Mouse (Mus musculus): ENCODE results near the gene Bloc1s3. TPM values are rescaled to one million over a fixed set of nuclear protein-coding genes. Genes with fewer than 3 reads are reported as not detected.

The Bloc1s3 gene
- polyA plus RNA-seq, 1 experiment: 7.8 TPM

- Histone ChIP-seq H3ac (ENCODE audit: control insufficient read depth, insufficient read length) (no peak within 1 kb of the TSS), H3K4me3 (no peak within 1 kb of the TSS), H3K27me3 (ENCODE audit: control insufficient read depth, insufficient read depth, insufficient read length) (no peaks in the 10 kb centered on the region), H3K36me3 (ENCODE audit: control insufficient read depth, insufficient read depth) (no peaks in the 10 kb centered on the region), H3K4me2 (ENCODE audit: low read depth) (no peak within 1 kb of the TSS), H3K79me2 (ENCODE audit: control insufficient read depth, insufficient read depth) (no peaks in the 10 kb centered on the region)
- TF ChIP-seq POLR2AphosphoS2 (IDR thresholded peaks at IDR 0.05; ENCODE audit: insufficient read length, low read depth): no peak
- no peak for TF ChIP-seq TCF3 (IDR thresholded peaks at IDR 0.05; ENCODE audit: insufficient read length, low read depth)
- TF ChIP-seq REST (IDR thresholded peaks at IDR 0.05; ENCODE audit: insufficient read depth, insufficient read length): no peak
- TF ChIP-seq E2F4 (IDR thresholded peaks at IDR 0.05; ENCODE audit: insufficient read depth): no peak
- no peak for TF ChIP-seq CEBPB (IDR thresholded peaks at IDR 0.05; ENCODE audit: insufficient read depth, poor library complexity, severe bottlenecking)
- no peak for TF ChIP-seq SRF (IDR thresholded peaks at IDR 0.05; ENCODE audit: control insufficient read depth, insufficient read length, low read depth)
- TF ChIP-seq USF1 (IDR thresholded peaks at IDR 0.05; ENCODE audit: low read depth): no peak
- TF ChIP-seq MAX (IDR thresholded peaks at IDR 0.05; ENCODE audit: low read depth): no peak
These were observed 45.2 kb downstream of the Bloc1s3 start, which contains the start of gene Exoc3l2 for GRCm38 (mm10) chr7:19462884-19463381. TSS of gene Exoc3l2 (plus strand) at chr7:19463331.

- no peak overlapping the region for H3K4me3 ChIP-seq
These were observed 45.7 kb downstream of the Bloc1s3 start for GRCm38 (mm10) chr7:19462443-19462842.

GRCm38 (mm10) chr7:19461488-19461887, 46.7 kb downstream of the Bloc1s3 start:
- Histone ChIP-seq H3K27me3 (ENCODE audit: control insufficient read depth, insufficient read depth, insufficient read length) (no peaks in the 10 kb centered on the region), H3K4me2 (ENCODE audit: low read depth) (no peak overlapping the region), H3ac (ENCODE audit: control insufficient read depth, insufficient read length) (no peak overlapping the region), H3K36me3 (ENCODE audit: control insufficient read depth, insufficient read depth) (no peaks in the 10 kb centered on the region), H3K4me3 (no peak overlapping the region), H3K79me2 (ENCODE audit: control insufficient read depth, insufficient read depth) (peaks cover 12% of the 10 kb centered on the region)
- no peak for TF ChIP-seq TCF3 (IDR thresholded peaks at IDR 0.05; ENCODE audit: insufficient read length, low read depth)
- no peak for TF ChIP-seq POLR2AphosphoS2 (IDR thresholded peaks at IDR 0.05; ENCODE audit: insufficient read length, low read depth)
- TF ChIP-seq TCF12 (IDR thresholded peaks at IDR 0.05; ENCODE audit: insufficient read depth, poor library complexity, severe bottlenecking): no peak
- TF ChIP-seq MAX (IDR thresholded peaks at IDR 0.05; ENCODE audit: low read depth): no peak
- TF ChIP-seq E2F4 (IDR thresholded peaks at IDR 0.05; ENCODE audit: insufficient read depth): no peak
- no peak for TF ChIP-seq POLR2A (IDR thresholded peaks at IDR 0.05; ENCODE audit: insufficient read length, low read depth)
- no peak for TF ChIP-seq MYOD1 (IDR thresholded peaks at IDR 0.05; ENCODE audit: control insufficient read depth in 1 of 3, insufficient read length in 2 of 3, low read depth in 2 of 3)
- no peak for TF ChIP-seq SRF (IDR thresholded peaks at IDR 0.05; ENCODE audit: control insufficient read depth, insufficient read length, low read depth)
- no peak for TF ChIP-seq CEBPB (IDR thresholded peaks at IDR 0.05; ENCODE audit: insufficient read depth, poor library complexity, severe bottlenecking)
- no peak for TF ChIP-seq MYOG (IDR thresholded peaks at IDR 0.05; ENCODE audit: control insufficient read depth in 1 of 3, insufficient read depth in 1 of 3, insufficient read length in 2 of 3, low read depth in 2 of 3)
- TF ChIP-seq USF1 (IDR thresholded peaks at IDR 0.05; ENCODE audit: low read depth): no peak
- no peak for TF ChIP-seq REST (IDR thresholded peaks at IDR 0.05; ENCODE audit: insufficient read depth, insufficient read length)

More at GRCm38 (mm10) chr7:19462443-19462842, 45.7 kb downstream of the Bloc1s3 start:
- Histone ChIP-seq H3K27me3 (ENCODE audit: control insufficient read depth, insufficient read depth, insufficient read length) (no peaks in the 10 kb centered on the region), H3K79me2 (ENCODE audit: control insufficient read depth, insufficient read depth) (peaks cover 4% of the 10 kb centered on the region), H3K4me2 (ENCODE audit: low read depth) (no peak overlapping the region), H3ac (ENCODE audit: control insufficient read depth, insufficient read length) (no peak overlapping the region), H3K36me3 (ENCODE audit: control insufficient read depth, insufficient read depth) (no peaks in the 10 kb centered on the region)
- no peak for TF ChIP-seq CEBPB (IDR thresholded peaks at IDR 0.05; ENCODE audit: insufficient read depth, poor library complexity, severe bottlenecking)
- TF ChIP-seq POLR2A (IDR thresholded peaks at IDR 0.05; ENCODE audit: insufficient read length, low read depth): no peak
- TF ChIP-seq E2F4 (IDR thresholded peaks at IDR 0.05; ENCODE audit: insufficient read depth): no peak
- no peak for TF ChIP-seq REST (IDR thresholded peaks at IDR 0.05; ENCODE audit: insufficient read depth, insufficient read length)
- no peak for TF ChIP-seq MYOG (IDR thresholded peaks at IDR 0.05; ENCODE audit: control insufficient read depth in 1 of 3, insufficient read depth in 1 of 3, insufficient read length in 2 of 3, low read depth in 2 of 3)
- TF ChIP-seq MAX (IDR thresholded peaks at IDR 0.05; ENCODE audit: low read depth): no peak
- TF ChIP-seq USF1 (IDR thresholded peaks at IDR 0.05; ENCODE audit: low read depth): no peak
- TF ChIP-seq TCF3 (IDR thresholded peaks at IDR 0.05; ENCODE audit: insufficient read length, low read depth): no peak
- TF ChIP-seq POLR2AphosphoS2 (IDR thresholded peaks at IDR 0.05; ENCODE audit: insufficient read length, low read depth): no peak
- no peak for TF ChIP-seq SRF (IDR thresholded peaks at IDR 0.05; ENCODE audit: control insufficient read depth, insufficient read length, low read depth)
- TF ChIP-seq MYOD1 (IDR thresholded peaks at IDR 0.05; ENCODE audit: control insufficient read depth in 1 of 3, insufficient read length in 2 of 3, low read depth in 2 of 3): no peak
- no peak for TF ChIP-seq TCF12 (IDR thresholded peaks at IDR 0.05; ENCODE audit: insufficient read depth, poor library complexity, severe bottlenecking)

- no peaks in the 10 kb centered on the region for H3K36me3 ChIP-seq (ENCODE audit: control insufficient read depth, insufficient read depth)
- peaks cover 12% of the 10 kb centered on the region for H3K79me2 ChIP-seq (ENCODE audit: control insufficient read depth, insufficient read depth)
- no peak overlapping the region for H3ac ChIP-seq (ENCODE audit: control insufficient read depth, insufficient read length)
- no peak overlapping the region for H3K4me2 ChIP-seq (ENCODE audit: low read depth)
- H3K27me3 ChIP-seq (ENCODE audit: control insufficient read depth, insufficient read depth, insufficient read length): no peaks in the 10 kb centered on the region
- no peak overlapping the region for H3K4me3 ChIP-seq
- no peak for TF ChIP-seq MYOG (IDR thresholded peaks at IDR 0.05; ENCODE audit: control insufficient read depth in 1 of 3, insufficient read depth in 1 of 3, insufficient read length in 2 of 3, low read depth in 2 of 3)
- TF ChIP-seq TCF3 (IDR thresholded peaks at IDR 0.05; ENCODE audit: insufficient read length, low read depth): no peak
- TF ChIP-seq USF1 (IDR thresholded peaks at IDR 0.05; ENCODE audit: low read depth): no peak
- TF ChIP-seq MYOD1 (IDR thresholded peaks at IDR 0.05; ENCODE audit: control insufficient read depth in 1 of 3, insufficient read length in 2 of 3, low read depth in 2 of 3): no peak
- TF ChIP-seq POLR2AphosphoS2 (IDR thresholded peaks at IDR 0.05; ENCODE audit: insufficient read length, low read depth): no peak
- TF ChIP-seq TCF12 (IDR thresholded peaks at IDR 0.05; ENCODE audit: insufficient read depth, poor library complexity, severe bottlenecking): no peak
- TF ChIP-seq REST (IDR thresholded peaks at IDR 0.05; ENCODE audit: insufficient read depth, insufficient read length): no peak
- TF ChIP-seq MAX (IDR thresholded peaks at IDR 0.05; ENCODE audit: low read depth): no peak
- no peak for TF ChIP-seq E2F4 (IDR thresholded peaks at IDR 0.05; ENCODE audit: insufficient read depth)
- TF ChIP-seq CEBPB (IDR thresholded peaks at IDR 0.05; ENCODE audit: insufficient read depth, poor library complexity, severe bottlenecking): no peak
- TF ChIP-seq POLR2A (IDR thresholded peaks at IDR 0.05; ENCODE audit: insufficient read length, low read depth): no peak
- TF ChIP-seq SRF (IDR thresholded peaks at IDR 0.05; ENCODE audit: control insufficient read depth, insufficient read length, low read depth): no peak
These were observed 47.7 kb downstream of the Bloc1s3 start for GRCm38 (mm10) chr7:19460500-19460899.
